Mouse (Mus musculus) hindbrain, embryonic 11.5 days (tissue): ENCODE data around the gene Vamp1. TPM values are rescaled to one million over a fixed set of nuclear protein-coding genes. Genes with fewer than 3 reads are reported as not detected.

Source experiments
- ATAC-seq: fragments of 200-750 bp; cut with Nextera tagmentation; 2 replicates; pipeline ENCODE4 v1.8.0; 2017; ENCODE audit warnings: mild to moderate bottlenecking, moderate TSS enrichment, moderate library complexity; ENCODE audit not compliant: low FRiP score
- DNase-seq: peaks from one replicate; pipeline ENCODE4 v3.0.0-alpha.2; 2015; ENCODE audit warnings: low spot score
- H3K27ac ChIP-seq: fragments of 300-500 bp; sonication (generic); 2 replicates; pipeline ENCODE4 v1.5.1; 2014; ENCODE audit warnings: mild to moderate bottlenecking, low read depth, low read length
- H3K27me3 ChIP-seq: fragments of 300-500 bp; sonication (generic); 2 replicates; pipeline ENCODE4 v1.6.1; 2014; ENCODE audit warnings: mild to moderate bottlenecking, low read length, moderate library complexity, mixed read lengths; ENCODE audit not compliant: control insufficient read depth, insufficient read depth
- H3K36me3 ChIP-seq: fragments of 300-500 bp; sonication (generic); 2 replicates; pipeline ENCODE4 v1.6.1; 2014; ENCODE audit warnings: mild to moderate bottlenecking, low read length, moderate library complexity, mixed read lengths; ENCODE audit not compliant: control insufficient read depth, insufficient read depth
- H3K4me1 ChIP-seq: fragments of 300-500 bp; sonication (generic); replicated peaks from 2 replicates; pipeline ENCODE4 v1.6.1; 2014; ENCODE audit warnings: low read length, mixed read lengths; ENCODE audit not compliant: control insufficient read depth, insufficient read depth
- H3K4me2 ChIP-seq: fragments of 300-500 bp; sonication (generic); replicated peaks from 2 replicates; pipeline ENCODE4 v1.6.1; 2014; ENCODE audit warnings: mild to moderate bottlenecking, low read depth, low read length
- H3K4me3 ChIP-seq: fragments of 300-500 bp; sonication (generic); 2 replicates; pipeline ENCODE4 v1.5.1; 2014; ENCODE audit warnings: low read depth, low read length
- H3K9ac ChIP-seq: fragments of 300-500 bp; sonication (generic); 2 replicates; pipeline ENCODE4 v1.6.1; 2014; ENCODE audit warnings: low read depth, low read length
- H3K9me3 ChIP-seq: fragments of 300-500 bp; sonication (generic); 2 replicates; pipeline ENCODE4 v1.6.1; 2016; ENCODE audit warnings: low read length; ENCODE audit not compliant: control insufficient read depth
- WGBS: fragments of 180-500 bp; shearing (Covaris S2); extraction: QIAGEN DNeasy Blood & Tissue Kit; methylation state at CpG from one replicate; pipeline ENCODE4 v1.1.7; 2014; 5-methylcytosine and 5-hydroxymethylcytosine counted together
- polyA plus RNA-seq: library from polyadenylated mRNA; unstranded; fragments of >200 nt; fragmentation: Nextera tagmentation; extraction: Ambion mirVana; gene quantifications from 2 replicates; pipeline ENCODE4 v1.2.1, GENCODE M21; 2014

The Vamp1 gene
- polyA plus RNA-seq, 1 experiment from 2014 or later = 2.3 TPM

DNA sequence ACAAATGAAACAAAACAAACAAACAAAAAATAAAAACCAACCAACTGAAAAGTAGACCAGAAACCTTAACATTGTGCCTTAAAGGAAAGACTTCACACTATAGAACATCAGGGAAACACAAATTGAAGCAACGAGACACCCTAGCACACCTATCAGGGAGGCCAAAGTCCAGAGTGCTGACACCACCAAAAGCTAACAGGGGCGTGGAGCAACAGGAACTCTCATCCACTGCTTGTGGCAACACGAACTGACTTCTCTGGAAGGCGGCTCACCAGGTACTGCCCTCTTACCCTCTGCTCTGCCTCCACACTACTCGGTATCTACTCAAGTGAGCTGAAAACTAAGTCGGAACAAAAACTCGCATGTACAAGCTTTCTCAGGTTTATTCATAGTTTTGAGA, 76.9 kb downstream of the Vamp1 start:
- no peak overlapping the region for H3K4me2 ChIP-seq
- no peak overlapping the region for H3K27ac ChIP-seq
- no peaks in the 10 kb centered on the region for H3K36me3 ChIP-seq
- H3K4me3 ChIP-seq = no peak overlapping the region
- DNase-seq (no peak), ATAC-seq (no peak)
- H3K9me3 ChIP-seq = no peaks in the 10 kb centered on the region
- H3K4me1 ChIP-seq = no peaks in the 10 kb centered on the region
- H3K27me3 ChIP-seq = no peaks in the 10 kb centered on the region
- 92% methylated on average over 7 of the region's 7 CpGs for WGBS
- H3K9ac ChIP-seq = no peak overlapping the region

DNA sequence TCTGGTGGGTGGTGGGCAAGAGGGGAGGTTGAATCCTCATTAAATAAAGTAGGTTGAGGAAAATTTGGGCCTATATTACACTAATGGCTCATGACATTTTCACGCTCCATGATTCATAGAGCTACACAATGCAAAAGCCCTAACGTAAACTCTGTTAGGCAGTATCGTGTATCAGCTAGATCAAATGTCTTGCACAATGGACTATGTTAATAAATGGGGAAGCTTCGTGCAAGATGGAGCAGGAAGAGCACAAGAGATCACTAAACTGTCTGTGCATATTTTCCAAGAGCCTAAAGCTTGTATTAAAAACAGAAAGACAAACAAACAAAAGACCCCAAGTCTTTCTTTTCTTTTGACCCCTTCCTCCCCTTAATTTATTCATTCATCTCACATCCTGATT, 78.7 kb downstream of the Vamp1 start:
- Histone ChIP-seq H3K9ac (no peak overlapping the region), H3K9me3 (no peaks in the 10 kb centered on the region), H3K27me3 (no peaks in the 10 kb centered on the region), H3K36me3 (no peaks in the 10 kb centered on the region), H3K27ac (no peak overlapping the region), H3K4me1 (no peaks in the 10 kb centered on the region), H3K4me3 (no peak overlapping the region), H3K4me2 (no peak overlapping the region)
- 81% methylated on average over 4 of the region's 4 CpGs for WGBS
- ATAC-seq (no peak), DNase-seq (no peak)

Other genes starting within 250 kb of the Vamp1 start
- 1.6 and 1.9 TPM in 2 replicates for gene Pianp, start 218.9 kb upstream of the Vamp1 start, polyA plus RNA-seq
- 8.7 and 16.5 TPM in 2 replicates for gene Zfp384, start 206.4 kb upstream of the Vamp1 start, polyA plus RNA-seq
- 120 and 133 TPM in 2 replicates for gene Ing4, start 175.8 kb upstream of the Vamp1 start, polyA plus RNA-seq
- gene Acrbp, start 165.9 kb upstream of the Vamp1 start, polyA plus RNA-seq = 10.7 and 12.2 TPM in 2 replicates
- 0.21 TPM in 1 of 2 replicates, not detected in the other for gene Lpar5, start 147.6 kb upstream of the Vamp1 start, polyA plus RNA-seq
- 105 and 130 TPM in 2 replicates for gene Chd4, start 119.6 kb upstream of the Vamp1 start, polyA plus RNA-seq
- 45.3 and 58.8 TPM in 2 replicates for gene Nop2, start 83.6 kb upstream of the Vamp1 start, polyA plus RNA-seq
- 10.3 and 10.4 TPM in 2 replicates for gene Iffo1, start 70.3 kb upstream of the Vamp1 start, polyA plus RNA-seq
- 2,070 and 2,095 TPM in 2 replicates for gene Gapdh, start 49.1 kb upstream of the Vamp1 start, polyA plus RNA-seq
- 109 and 110 TPM in 2 replicates for gene Ncapd2, start 23.9 kb upstream of the Vamp1 start, polyA plus RNA-seq
- 184 and 189 TPM in 2 replicates for gene Mrpl51, start 23.8 kb upstream of the Vamp1 start, polyA plus RNA-seq
- gene Tapbpl, start 16.3 kb downstream of the Vamp1 start, polyA plus RNA-seq = 1.0 and 2.2 TPM in 2 replicates
- 0.52 and 1.2 TPM in 2 replicates for gene Cd27, start 21.5 kb downstream of the Vamp1 start, polyA plus RNA-seq
- gene Tuba3a, start 70.5 kb downstream of the Vamp1 start, polyA plus RNA-seq = not detected in 2 replicates
- 17.9 and 19.0 TPM in 2 replicates for gene Ltbr, start 98.3 kb downstream of the Vamp1 start, polyA plus RNA-seq
- gene Scnn1a, start 105.1 kb downstream of the Vamp1 start, polyA plus RNA-seq = 0.45 and 0.96 TPM in 2 replicates
- 25.2 and 25.9 TPM in 2 replicates for gene Tnfrsf1a, start 133.8 kb downstream of the Vamp1 start, polyA plus RNA-seq
- gene Plekhg6, start 165.2 kb downstream of the Vamp1 start, polyA plus RNA-seq = 0.06 and 0.19 TPM in 2 replicates